In genomic region chr1:133129471-133130221, GRCm38 (mm10) we compare ENCODE assay signal across 8 mouse cellular contexts. TPM values are rescaled to one million over a fixed set of nuclear protein-coding genes. Genes with fewer than 3 reads are reported as not detected.
DNase-seq lines count a peak whose midpoint lies in the region; ATAC-seq lines count a peak whose summit lies in the region.

No protein-coding gene starts in this region.

- H3K4me2 ChIP-seq in intestine, embryonic 14.5 days (ENCODE audit: low read length), result peak overlapping the region; percentile 27
- peak overlapping the region; percentile 13 for H3K4me2 ChIP-seq in midbrain, embryonic 12.5 days (replicated peaks)

- peak; percentile 23 for DNase-seq in adrenal gland, postnatal 10 days
- no peak for DNase-seq in adrenal gland, postnatal 25 days
- peak; percentile 29 for DNase-seq in 3T3-L1 (ENCODE audit: low read depth, low spot score)
- DNase-seq in embryo, embryonic 10.5 days (ENCODE audit: low spot score), result peak; percentile 48
- DNase-seq in intestine, embryonic 14.5 days (ENCODE audit: low spot score), result no peak
- no peak for DNase-seq in thymus, postnatal 10 days (ENCODE audit: low spot score in 2 of 2)
- no peak for DNase-seq in T-cell, adult 2 months (ENCODE audit: low spot score)

- peak overlapping the region; percentile 96 for H3K27ac ChIP-seq in intestine, embryonic 14.5 days (ENCODE audit: low read depth)
- H3K27ac ChIP-seq in midbrain, embryonic 12.5 days (replicated peaks), result peak overlapping the region; percentile 97

- no peak for ATAC-seq in intestine, embryonic 14.5 days (replicated peaks; ENCODE audit: low FRiP score, low TSS enrichment, low read depth)
- no peak for ATAC-seq in midbrain, embryonic 12.5 days (ENCODE audit: low FRiP score, low read depth)

- no peaks in the 10 kb centered on the region for H3K27me3 ChIP-seq in intestine, embryonic 14.5 days (replicated peaks; ENCODE audit: control insufficient read depth, insufficient read depth, low read length)
- no peaks in the 10 kb centered on the region for H3K27me3 ChIP-seq in midbrain, embryonic 12.5 days

- no peaks in the 10 kb centered on the region for H3K9me3 ChIP-seq in intestine, embryonic 14.5 days (ENCODE audit: control insufficient read depth, low read length)
- no peaks in the 10 kb centered on the region for H3K9me3 ChIP-seq in midbrain, embryonic 12.5 days

- H3K4me1 ChIP-seq in intestine, embryonic 14.5 days (replicated peaks; ENCODE audit: control insufficient read depth, insufficient read depth, low read length), result peaks cover 13% of the 10 kb centered on the region
- peaks cover 40% of the 10 kb centered on the region for H3K4me1 ChIP-seq in midbrain, embryonic 12.5 days

- 36% methylated on average over 16 of the region's 16 CpGs for WGBS in intestine, embryonic 14.5 days
- 14% methylated on average over 16 of the region's 16 CpGs for WGBS in midbrain, embryonic 12.5 days

- H3K4me3 ChIP-seq in intestine, embryonic 14.5 days (ENCODE audit: low read depth, low read length), result no peak overlapping the region
- H3K4me3 ChIP-seq in midbrain, embryonic 12.5 days, result no peak overlapping the region

- H3K36me3 ChIP-seq in intestine, embryonic 14.5 days (ENCODE audit: control insufficient read depth, insufficient read depth, low read length), result peaks cover 9% of the 10 kb centered on the region; the same call in 1 of the 2 replicates
- H3K36me3 ChIP-seq in midbrain, embryonic 12.5 days, result peaks cover 6% of the 10 kb centered on the region; the same call in 1 of the 2 replicates

- no peak overlapping the region for H3K9ac ChIP-seq in intestine, embryonic 14.5 days (ENCODE audit: low read length)
- H3K9ac ChIP-seq in midbrain, embryonic 12.5 days (replicated peaks), result no peak overlapping the region

RNA-seq across cellular contexts. Expression of gene Ppp1r15b, which starts 1.3 kb away (rescaled TPM):
- total RNA-seq in adrenal gland, postnatal 10 days (2021), result 100 to 1,000 TPM in 1 of 2 experiments, 10 to 100 TPM in 1; 83.1 to 108 TPM
- 82.5 and 88.1 TPM in 2 replicates for total RNA-seq in adrenal gland, postnatal 25 days (2021)
- polyA plus RNA-seq in intestine, embryonic 14.5 days (2014; fragmentation: Nextera tagmentation; extraction: Ambion mirVana), result 50.6 and 54.4 TPM in 2 replicates
- 52.7 and 57.9 TPM in 2 replicates for polyA plus RNA-seq in midbrain, embryonic 12.5 days (2016; fragmentation: Nextera tagmentation; extraction: Ambion mirVana)

RNA-seq across cellular contexts. Expression of gene Plekha6, which starts 34.4 kb away (rescaled TPM):
- 10 to 100 TPM; 16.9 to 21.7 TPM for total RNA-seq in adrenal gland, postnatal 10 days (2021)
- total RNA-seq in adrenal gland, postnatal 25 days (2021), result 13.5 and 18.4 TPM in 2 replicates
- polyA plus RNA-seq in intestine, embryonic 14.5 days (2014; fragmentation: Nextera tagmentation; extraction: Ambion mirVana), result 15.9 TPM in 2 replicates
- polyA plus RNA-seq in midbrain, embryonic 12.5 days (2016; fragmentation: Nextera tagmentation; extraction: Ambion mirVana), result 27.7 and 36.1 TPM in 2 replicates

Comparison
In these comparisons a context has a peak if more than half of its experiments do, and no peak if none do; other contexts are left out.
1. DNase-seq: peak in adrenal gland, postnatal 10 days (single experiment), 3T3-L1 (single experiment) and embryo, embryonic 10.5 days (single experiment); none in adrenal gland, postnatal 25 days (single experiment), intestine, embryonic 14.5 days (single experiment), thymus, postnatal 10 days (0 of 2) and T-cell, adult 2 months (single experiment).